Mouse (Mus musculus) small intestine, adult 2 months (tissue): ENCODE results near the gene Gm20388.

Source experiments
- CTCF ChIP-seq: fragments of 200-500 bp; IDR thresholded peaks from 2 replicates; pipeline ENCODE4 v1.5.1; 2012; ENCODE audit warnings: low read depth, mild to moderate bottlenecking, control low read depth, inconsistent platforms, low read length, moderate library complexity, mixed read lengths; ENCODE audit not compliant: insufficient replicate concordance, insufficient read length; ENCODE audit errors: extremely low read depth
- POLR2A ChIP-seq: fragments of 200-500 bp; IDR thresholded peaks from 2 replicates; pipeline ENCODE4 v1.6.1; 2012; ENCODE audit warnings: low read depth, mild to moderate bottlenecking, control low read depth, inconsistent platforms, low read length, moderate library complexity

DNA sequence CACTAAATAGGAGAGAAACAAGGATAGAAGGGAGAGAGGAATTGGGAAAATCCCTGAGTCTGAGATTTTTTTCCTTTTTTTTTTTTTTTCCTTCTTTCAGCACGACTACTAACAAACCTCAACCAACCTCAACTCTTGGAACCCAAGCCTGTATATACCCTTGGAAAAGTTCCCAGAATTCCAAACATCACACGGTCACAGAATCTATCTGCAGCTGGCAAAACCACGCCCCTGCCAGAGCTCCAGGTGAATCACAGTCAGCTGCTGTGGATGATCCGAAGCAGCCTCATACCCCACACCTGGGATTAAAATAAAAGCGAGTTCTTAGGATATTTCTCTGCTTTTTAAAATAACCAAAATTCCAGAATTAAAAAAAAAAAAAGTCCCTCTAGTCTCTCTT, 2431.7 kb downstream of the Gm20388 start:
- TF ChIP-seq CTCF (no peak), POLR2A (no peak)
